Mouse (Mus musculus) adrenal gland, adult (tissue): Measurements from ENCODE around the gene Akap13.

ENCODE experiments used
- DNase-seq, 2 experiments: peaks; one replicate each; pipeline ENCODE4 v3.0.0; 2022 to 2023; ENCODE audit warnings: low spot score in 1 of 2; ENCODE audit not compliant: inconsistent age in 2 of 2

Akap13 gene

DNA sequence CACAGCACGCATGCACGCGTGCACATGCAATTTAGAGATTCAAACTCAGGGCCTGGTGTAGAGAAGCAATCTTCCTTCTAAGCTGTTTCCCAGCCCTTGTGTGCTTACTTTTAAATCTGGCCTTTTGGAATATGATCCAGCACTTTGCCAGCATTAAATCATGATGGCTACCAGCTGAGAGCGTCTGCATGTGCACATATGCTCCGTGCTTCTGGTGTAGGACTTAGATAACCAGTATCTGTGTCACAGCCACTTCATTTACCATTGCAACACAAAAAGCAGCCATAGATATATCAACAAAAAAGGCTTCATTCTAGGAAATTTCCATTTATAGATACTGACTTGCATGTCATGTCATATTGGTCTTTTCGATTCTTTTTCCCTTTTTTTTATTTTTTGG is 249.5 kb downstream of the Akap13 start:
- no peak for DNase-seq

DNA sequence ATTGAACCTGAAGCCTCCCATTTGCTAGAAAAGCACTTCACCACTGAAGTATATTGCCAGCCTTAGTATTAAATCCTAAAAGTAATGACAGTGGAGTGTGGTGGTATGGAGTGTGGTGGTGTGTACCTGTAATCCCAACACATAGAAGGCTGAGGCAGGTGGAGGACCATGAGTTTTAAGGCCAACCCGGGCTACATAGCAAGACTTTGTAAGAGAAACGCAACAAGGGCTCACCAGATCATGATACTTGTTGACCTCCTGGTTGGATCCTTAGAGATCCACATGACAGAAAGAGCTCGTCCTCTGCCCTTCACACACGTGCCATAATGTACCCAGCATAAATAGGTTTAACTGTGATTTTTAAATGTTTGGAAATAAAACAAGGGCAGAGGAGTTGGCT is 254.6 kb downstream of the Akap13 start:
- DNase-seq, result no peak

DNA sequence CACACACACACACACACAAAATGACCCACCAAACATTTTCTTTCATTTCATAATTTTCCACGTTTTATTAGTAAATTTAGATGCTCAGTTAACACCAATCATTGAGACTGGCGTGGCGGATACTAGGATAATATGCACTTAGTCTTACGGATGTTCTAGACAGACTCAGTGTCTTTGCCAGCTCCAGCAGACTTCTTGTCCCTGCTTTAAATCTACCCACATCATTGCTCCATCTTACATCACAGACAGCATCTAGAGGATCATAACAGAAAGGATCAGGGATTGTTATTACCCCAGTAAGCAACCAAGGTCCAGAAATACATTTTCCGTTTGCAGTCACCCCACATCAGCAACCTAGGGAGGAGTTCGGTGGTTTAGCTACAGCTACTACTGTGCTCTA is 255.6 kb downstream of the Akap13 start:
- no peak for DNase-seq

DNA sequence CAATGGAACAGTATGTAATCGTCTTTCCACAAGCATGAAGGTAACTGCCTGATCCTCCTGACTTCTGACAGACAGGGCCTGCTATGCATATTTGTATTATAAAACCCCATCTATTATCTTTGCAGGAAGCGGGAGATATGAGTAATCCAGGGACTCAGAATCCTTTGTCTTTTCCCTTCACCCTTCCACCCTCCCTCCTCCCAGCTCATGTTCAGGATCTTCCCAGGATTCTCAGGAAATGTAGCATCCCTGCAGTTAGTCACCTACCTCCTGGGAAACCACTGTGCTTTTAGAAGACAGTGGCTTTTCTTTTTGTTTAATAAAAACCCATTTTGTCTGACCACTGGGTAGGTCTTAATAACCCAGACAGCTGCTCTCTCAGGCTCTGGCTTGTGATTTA is 256.1 kb downstream of the Akap13 start:
- DNase-seq, result no peak

DNA sequence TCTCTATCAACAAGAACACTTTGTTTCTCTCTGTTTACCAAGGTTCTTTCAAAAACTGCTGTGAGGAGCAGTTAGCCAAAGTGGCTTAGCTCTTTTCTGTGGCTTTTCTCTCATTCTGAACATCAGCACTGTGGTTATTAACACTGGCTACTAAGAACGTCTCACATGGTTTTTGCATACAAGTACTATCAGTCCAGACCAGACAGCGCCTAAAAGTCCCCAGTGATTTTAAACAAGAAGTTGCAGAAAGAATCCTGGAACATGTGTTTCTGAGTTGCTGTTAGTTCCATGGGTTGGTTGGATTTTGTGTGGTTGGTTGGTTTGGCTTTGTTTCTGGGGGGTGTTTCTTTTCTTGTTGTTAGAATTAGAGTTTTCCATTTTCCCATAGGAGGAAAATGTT is 257.5 kb downstream of the Akap13 start:
- no peak for DNase-seq

DNA sequence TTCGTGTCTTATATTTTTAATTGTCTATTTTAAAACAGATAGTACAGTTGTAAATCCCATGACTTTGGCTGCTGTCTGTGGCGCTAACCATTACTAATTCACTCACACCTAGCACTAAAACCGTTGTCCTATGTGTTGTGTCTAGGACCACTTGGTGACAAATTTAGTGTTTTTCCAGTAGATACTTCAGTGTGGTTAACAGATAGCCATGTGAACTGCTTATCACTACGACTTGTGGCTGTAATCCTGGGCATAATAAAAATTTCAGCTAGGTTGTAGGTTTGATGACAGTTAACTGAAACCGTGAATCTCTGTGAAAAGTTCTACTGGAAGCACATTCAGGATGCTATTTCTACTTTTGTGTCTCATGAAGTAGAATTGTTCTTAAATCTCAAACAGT is 258.6 kb downstream of the Akap13 start:
- DNase-seq, result no peak

DNA sequence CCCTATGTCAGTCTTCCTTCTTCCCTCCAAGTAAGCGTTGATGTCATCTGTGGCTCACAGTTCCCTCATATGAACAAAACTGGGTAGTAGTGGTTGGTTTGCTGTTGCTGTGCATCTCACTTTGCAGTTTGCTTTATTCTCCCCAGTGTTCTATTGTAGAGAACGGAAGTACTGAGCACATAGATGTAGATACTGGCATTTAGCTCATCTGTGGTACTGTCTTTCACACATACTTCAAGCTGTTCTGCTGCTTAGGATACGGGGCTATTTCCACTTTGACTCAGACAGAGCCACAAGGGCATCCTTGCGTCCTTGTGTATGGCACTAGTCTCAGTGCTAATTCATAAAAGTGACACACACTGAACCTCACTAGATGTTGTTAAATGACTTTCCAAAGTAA is 259.7 kb downstream of the Akap13 start:
- DNase-seq, result peak in 1 of 2 experiments; percentile 70

DNA sequence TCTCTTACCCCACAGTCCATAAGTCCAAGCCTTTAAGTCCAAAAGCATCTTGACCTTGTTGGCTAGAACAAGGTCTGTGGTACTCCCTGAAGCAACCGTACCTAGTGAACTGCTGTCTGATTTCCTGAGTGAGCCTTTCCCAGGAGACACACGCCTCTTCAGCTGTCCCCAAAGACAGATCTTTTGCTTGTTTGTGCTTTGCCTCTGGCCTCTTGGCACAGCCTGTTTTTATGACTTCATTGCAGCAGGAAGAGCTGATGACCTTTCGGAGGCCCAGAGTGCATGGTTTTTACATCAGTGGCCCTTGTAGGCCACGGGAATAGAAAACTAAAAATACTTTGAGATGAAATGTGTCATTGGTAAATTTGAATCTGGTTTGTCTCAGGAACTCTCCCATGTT is 260.6 kb downstream of the Akap13 start:
- peak; percentile 81 to 88 for DNase-seq

DNA sequence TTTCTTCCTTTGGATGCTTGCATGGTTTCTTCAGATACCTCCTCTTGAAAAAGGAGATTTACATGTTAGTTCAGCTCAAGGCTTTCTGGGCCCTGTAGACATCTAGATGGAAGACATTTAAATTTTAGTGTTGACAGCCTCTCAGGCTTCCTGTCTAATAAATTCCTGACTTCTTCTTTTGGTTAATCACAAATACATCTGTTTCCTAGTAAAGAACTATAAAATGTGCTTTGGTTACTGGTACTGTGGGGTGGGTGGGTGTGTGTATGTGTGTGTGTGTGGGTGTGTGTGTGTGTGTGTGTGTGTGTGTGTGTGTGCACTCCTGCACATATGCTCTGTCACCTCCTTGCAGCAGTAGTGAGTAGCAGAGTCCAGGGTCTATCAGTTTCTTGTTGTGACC is 262.0 kb downstream of the Akap13 start:
- no peak for DNase-seq

DNA sequence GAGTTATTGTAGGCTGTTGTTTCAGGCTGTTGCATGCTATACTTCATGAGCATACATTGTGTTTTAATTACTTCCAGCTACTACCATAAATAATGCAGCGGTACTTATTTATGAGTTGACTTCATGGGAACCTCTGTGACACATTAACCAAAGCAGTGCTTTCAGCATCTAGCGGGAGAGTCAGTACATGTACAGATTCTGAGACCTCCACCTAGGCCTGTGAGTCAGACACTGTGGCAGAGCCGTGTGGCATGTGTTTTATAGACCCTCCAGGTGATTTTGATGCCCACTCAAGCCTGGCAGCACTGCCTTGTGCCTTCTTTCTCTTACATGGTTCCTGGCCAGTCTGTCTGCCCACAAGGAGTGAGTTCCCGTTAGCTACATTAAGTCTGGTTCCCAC is 266.0 kb downstream of the Akap13 start:
- DNase-seq, result no peak

DNA sequence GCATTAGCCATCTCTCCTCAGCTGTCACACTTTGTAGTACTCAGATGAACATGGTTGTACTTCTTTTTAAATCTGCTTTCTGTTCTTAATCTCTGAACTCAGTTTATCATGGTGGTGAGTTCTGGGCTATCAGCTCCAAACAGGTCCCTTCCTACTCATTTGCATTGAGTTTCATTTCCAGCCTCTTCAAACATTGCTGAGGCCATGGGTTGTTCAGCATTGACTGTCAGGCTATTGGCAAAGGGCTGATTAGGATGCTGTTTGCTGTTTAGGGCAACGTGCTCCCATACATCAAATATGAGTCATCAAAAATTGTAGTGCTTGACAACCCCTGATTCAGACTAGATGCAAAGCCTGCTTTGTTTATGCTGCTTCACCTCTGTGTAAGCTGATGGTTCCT is 268.7 kb downstream of the Akap13 start:
- no peak for DNase-seq

DNA sequence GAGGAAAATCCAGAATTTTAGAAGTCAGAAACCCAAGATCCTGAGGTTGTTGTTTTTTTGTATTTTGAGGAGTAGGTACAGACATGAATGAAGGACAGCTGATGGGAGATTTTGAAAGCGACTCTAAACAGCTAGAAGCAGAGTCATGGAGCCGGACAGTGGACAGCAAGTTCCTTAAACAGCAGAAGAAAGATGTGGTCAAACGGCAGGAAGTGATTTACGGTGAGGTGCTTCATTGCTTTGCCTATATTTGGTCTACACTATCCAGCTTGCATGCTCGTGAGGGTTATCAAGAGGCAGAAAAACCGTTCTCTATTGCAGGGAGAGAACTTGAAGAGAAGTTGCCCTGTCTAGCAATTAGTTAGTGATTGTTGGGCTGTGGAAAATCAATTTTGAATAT is 270.6 kb downstream of the Akap13 start:
- DNase-seq, result no peak

DNA sequence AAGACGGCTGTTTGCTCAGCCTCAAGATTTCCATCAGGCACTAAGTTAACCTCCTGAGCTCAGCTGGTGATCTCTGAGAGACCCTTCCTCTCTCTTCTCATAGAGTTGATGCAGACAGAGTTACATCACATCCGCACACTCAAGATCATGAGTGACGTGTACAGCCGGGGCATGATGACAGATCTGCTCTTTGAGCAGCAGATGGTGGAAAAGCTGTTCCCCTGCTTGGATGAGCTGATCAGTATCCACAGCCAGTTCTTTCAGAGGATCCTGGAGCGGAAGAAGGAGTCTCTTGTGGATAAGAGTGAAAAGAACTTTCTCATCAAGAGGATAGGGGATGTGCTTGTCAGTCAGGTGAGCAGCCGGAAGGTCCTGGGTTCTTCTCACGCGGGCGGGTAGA is 271.5 kb downstream of the Akap13 start:
- no peak for DNase-seq

DNA sequence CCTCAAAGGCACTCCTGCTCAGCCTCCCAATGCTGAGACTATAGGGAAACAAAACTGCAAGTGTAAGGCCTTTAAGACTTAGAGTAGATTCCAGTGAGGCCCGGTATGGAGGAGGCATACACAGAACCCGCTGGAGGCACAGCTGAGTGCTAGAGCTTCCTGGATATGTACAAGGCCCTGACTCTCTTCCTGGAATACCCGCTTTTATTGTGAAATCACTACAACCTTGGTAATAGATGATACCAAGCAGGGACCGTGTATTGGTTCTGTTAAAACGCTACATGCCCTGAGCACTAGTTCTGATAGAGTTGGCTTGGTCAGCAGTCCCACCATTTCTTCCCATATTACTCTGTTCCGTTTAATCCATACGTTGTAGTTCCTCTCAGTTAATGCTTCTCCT is 274.3 kb downstream of the Akap13 start:
- DNase-seq, result peak in 1 of 2 experiments; percentile 62

DNA sequence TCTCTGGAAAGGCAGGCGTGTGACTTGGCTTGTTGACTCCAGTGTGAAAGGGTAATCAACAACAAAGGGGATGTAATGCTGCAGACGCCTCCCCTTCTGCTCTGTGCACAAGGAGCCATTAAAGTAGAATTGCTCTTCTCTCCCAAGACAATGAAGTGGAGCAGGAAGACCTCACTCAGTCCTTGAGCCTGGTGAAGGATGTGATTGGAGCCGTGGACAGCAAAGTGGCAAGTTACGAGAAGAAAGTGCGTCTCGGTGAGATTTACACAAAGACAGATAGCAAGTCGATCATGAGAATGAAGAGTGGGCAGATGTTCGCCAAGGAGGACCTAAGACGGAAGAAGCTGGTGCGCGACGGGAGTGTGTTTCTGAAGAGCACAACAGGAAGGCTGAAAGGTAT is 274.9 kb downstream of the Akap13 start:
- peak in 1 of 2 experiments; percentile 26 for DNase-seq

DNA sequence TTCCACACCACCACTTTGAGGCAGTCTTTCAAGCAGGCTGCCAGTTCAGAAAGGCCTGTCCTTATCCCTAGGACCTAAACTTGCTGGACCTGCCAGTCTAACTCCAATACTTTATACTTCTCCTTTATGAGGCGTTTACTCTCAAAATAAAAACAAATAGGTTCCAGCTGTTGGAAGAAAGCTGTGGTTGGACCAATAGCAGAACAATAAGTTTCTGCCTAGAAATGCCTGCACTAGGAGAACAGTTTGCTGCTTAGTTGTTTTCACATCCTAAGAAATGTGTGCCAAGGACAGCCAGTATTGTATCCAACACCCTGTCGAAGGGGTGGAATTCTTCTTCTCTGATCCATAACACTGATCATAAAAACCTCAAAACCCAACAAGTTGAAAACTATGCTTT is 276.6 kb downstream of the Akap13 start:
- peak in 1 of 2 experiments; percentile 33 for DNase-seq

DNA sequence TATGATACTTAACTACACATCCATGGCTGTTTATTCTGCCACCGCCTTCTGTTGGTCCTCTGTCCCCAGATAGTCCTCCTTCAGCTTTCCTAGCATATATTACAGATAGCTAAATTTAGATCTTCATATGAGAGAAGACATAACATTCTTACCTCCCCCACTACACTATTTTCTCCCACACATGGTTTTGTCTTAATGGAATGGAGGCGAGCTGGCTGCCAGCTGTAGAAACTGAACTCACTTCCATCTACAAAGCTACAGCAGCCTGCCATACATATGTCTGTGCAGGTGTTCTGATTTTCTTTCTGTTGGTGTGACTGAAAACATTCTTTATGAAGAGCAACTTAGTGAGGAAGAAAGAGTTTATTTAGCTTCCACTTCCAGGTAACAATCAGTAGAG is 277.8 kb downstream of the Akap13 start:
- no peak for DNase-seq

DNA sequence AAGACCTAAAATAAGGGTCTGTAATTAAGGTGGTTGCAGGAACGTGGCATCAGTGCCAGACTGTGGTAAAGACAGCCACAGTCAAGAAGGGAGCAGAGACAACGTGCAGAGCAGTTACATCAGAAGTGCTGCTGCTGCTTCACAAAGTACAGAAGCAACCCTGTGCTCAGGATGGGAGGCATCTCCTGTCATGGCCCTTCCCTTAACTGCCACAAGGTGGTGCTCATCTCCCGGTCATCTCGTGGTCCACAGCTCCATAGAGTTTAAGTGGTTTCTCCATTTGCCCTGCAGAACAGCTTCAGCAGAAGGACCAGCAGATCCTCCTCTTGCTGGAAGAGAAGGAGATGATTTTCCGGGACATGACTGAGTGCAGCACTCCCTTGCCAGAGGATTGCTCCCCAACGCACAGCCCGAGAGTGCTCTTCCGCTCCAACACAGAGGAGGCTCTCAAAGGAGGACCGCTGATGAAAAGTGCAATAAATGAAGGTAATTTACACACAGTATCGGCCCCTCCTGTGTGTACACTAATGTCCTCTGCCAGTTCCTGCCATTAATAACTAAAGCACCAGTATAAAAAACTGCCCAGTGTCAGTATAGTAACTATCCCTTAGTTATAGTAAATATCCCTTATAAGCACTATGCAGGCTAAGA is 283.9 kb downstream of the Akap13 start:
- DNase-seq, result peak; percentile 63 to 85

DNA sequence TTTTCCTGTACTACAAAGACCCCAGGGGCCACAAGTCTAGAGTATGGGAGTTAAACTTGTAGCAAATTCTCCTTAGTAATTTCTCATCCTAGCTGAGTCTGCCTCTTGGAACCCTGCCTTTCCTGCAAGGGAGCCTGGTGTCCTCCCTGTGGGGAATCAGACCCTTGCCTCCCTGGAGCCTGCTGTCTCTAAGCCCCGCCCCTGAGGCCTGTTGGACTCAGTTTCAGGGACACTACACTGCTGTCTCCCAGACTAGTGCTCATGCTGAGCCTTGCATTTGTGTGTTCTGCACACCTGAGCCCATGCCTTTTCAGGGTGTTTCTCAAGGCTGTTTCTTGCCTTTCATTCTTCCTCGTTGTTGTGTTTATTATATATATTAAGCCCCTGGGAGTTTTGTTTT is 289.2 kb downstream of the Akap13 start:
- DNase-seq, result peak in 1 of 2 experiments; percentile 49

DNA sequence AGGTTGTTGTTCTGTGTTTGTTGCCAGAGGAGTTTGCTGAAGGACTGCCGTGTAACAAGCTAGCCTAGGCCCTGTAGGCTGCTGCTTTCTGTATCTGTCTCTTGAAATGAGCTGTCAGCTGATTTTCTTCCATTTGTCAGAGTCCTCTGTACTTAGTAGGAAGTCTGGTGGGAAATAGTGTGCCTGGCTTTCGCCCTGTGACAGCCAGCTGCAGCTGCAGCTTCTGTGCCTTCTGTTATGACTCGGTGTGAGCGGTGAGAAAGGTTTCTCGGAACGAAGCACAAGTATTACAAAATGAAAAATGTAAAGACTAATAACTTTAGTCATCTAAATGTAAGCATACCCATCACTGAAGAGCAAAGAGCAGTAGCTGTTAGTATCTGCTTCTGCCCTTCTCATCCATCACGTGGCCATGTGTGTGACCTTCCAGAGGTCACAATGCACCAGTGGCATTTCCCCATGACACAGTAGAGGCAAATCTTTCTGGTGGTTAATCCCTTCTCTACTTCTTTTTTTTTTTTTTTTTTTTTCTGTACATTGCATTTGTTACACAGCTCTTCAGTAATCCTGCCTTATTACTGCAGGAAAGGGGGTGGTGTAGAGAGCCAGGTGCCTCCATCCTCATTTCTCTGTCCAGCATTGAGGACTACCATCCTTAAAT is 289.8 kb downstream of the Akap13 start:
- DNase-seq, result no peak

DNA sequence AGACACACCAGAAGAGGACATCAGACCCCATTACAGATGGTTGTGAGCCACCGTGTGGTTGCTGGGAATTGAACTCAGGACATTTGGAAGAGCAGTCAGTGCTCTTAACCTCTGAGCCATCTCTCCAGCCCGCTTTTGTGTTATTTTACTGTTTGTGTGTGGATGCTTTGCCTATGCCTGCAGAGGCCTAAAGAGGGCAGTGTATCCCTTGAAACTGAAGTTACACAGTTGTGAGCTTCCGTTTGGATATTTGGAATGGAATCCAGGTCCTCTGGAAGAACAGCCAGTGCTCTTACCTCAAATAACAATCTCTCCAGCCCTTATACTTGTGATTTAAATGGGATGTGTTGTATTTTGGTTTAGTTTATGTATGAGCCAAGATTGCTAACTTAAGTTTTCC is 290.6 kb downstream of the Akap13 start:
- peak in 1 of 2 experiments; percentile 59 for DNase-seq

DNA sequence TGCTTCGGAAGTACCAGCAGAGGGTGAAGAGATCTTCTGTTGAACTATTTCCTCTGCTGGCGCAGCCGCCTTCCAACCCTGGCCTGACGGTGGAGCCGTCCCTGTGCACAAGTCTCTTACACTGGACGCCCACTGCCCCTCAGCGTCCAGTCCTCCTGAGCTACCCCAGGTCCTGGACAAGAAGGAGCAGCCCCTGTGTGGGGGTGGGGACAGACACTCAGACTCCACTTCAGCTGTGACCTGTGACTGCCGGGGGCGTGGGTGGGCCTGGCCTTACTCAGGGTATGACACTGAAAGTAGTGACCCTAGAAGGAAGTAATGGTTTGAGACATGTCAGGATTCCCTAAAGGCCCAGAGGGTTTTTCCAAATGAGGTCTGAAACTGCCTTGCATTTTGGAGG is 295.2 kb downstream of the Akap13 start:
- DNase-seq, result no peak
